Mouse (Mus musculus): Measurements from ENCODE around the gene Ptpre. TPM values are rescaled to one million over a fixed set of nuclear protein-coding genes. Genes with fewer than 3 reads are reported as not detected.

Gene Ptpre
- polyA plus RNA-seq, 1 experiment from 2014 or later: 4.4 TPM

- H3K9me3 ChIP-seq (ENCODE audit: control insufficient read depth, low read length): no peaks in the 10 kb centered on the region
- WGBS: 67% methylated on average over 5 of the region's 5 CpGs
- no peak overlapping the region for H3K9ac ChIP-seq (ENCODE audit: low read length)
- no peak overlapping the region for H3K4me3 ChIP-seq (ENCODE audit: low read depth, low read length)
- H3K4me1 ChIP-seq (replicated peaks; ENCODE audit: control insufficient read depth, insufficient read depth): no peaks in the 10 kb centered on the region; the same call in 1 of the 2 replicates
- no peaks in the 10 kb centered on the region for H3K27me3 ChIP-seq (ENCODE audit: control insufficient read depth, insufficient read depth, low read length)
- H3K4me2 ChIP-seq (replicated peaks; ENCODE audit: low read depth): no peak overlapping the region
- no peak; the same call in 1 of the 2 replicates for ATAC-seq (ENCODE audit: low FRiP score, low TSS enrichment)
- no peak for TF ChIP-seq EP300 (optimal IDR thresholded peaks at IDR 0.05)
- DNase-seq (ENCODE audit: low spot score): no peak
- H3K27ac ChIP-seq (replicated peaks): no peak overlapping the region
- no peaks in the 10 kb centered on the region for H3K36me3 ChIP-seq (ENCODE audit: control insufficient read depth, insufficient read depth, low read length)
Measured at GRCm38 (mm10) chr7:135659314-135659935, 122.1 kb downstream of the Ptpre start.

DNA sequence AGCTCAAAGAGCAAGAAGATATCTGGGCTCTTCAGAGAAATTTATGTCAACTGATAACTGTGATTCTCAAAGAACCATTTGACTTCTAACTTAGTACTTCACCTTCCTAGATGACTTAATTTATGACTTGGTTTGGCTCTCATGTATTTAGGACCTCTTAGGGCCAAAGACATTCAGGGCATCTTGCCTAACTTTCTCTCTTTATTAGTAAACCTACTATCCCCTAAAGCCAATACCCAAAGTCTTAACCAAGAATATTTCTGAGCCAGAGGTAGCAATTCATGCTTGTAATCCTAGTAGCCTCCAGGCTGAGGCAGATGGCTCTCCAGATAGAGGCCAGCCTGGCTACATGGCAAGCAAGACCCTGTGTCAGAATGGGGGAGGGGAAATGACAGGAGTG lies 123.0 kb downstream of the Ptpre start:
- H3K4me2 ChIP-seq (replicated peaks; ENCODE audit: low read depth): no peak overlapping the region
- no peak overlapping the region for H3K27ac ChIP-seq (replicated peaks)
- DNase-seq (ENCODE audit: low spot score) (no peak), ATAC-seq (ENCODE audit: low FRiP score, low TSS enrichment) (no peak)
- H3K27me3 ChIP-seq (ENCODE audit: control insufficient read depth, insufficient read depth, low read length): no peaks in the 10 kb centered on the region
- TF ChIP-seq CTCF (IDR thresholded peaks at IDR 0.05; ENCODE audit: low read depth): no peak
- TF ChIP-seq EP300 (optimal IDR thresholded peaks at IDR 0.05): no peak
- no peaks in the 10 kb centered on the region for H3K9me3 ChIP-seq (ENCODE audit: control insufficient read depth, low read length)
- H3K36me3 ChIP-seq (ENCODE audit: control insufficient read depth, insufficient read depth, low read length): no peaks in the 10 kb centered on the region
- H3K4me3 ChIP-seq (ENCODE audit: low read depth, low read length): no peak overlapping the region
- no peaks in the 10 kb centered on the region; the same call in 1 of the 2 replicates for H3K4me1 ChIP-seq (replicated peaks; ENCODE audit: control insufficient read depth, insufficient read depth)
- no peak overlapping the region for H3K9ac ChIP-seq (ENCODE audit: low read length)

GRCm38 (mm10) chr7:135664211-135664610 lies 126.9 kb downstream of the Ptpre start:
- Histone ChIP-seq H3K4me2 (replicated peaks; ENCODE audit: low read depth) (no peak overlapping the region), H3K27me3 (ENCODE audit: control insufficient read depth, insufficient read depth, low read length) (no peaks in the 10 kb centered on the region), H3K4me1 (replicated peaks; ENCODE audit: control insufficient read depth, insufficient read depth) (no peaks in the 10 kb centered on the region), H3K27ac (replicated peaks) (no peak overlapping the region), H3K36me3 (ENCODE audit: control insufficient read depth, insufficient read depth, low read length) (no peaks in the 10 kb centered on the region), H3K4me3 (ENCODE audit: low read depth, low read length) (no peak overlapping the region), H3K9me3 (ENCODE audit: control insufficient read depth, low read length) (no peaks in the 10 kb centered on the region), H3K9ac (ENCODE audit: low read length) (no peak overlapping the region)
- ATAC-seq (ENCODE audit: low FRiP score, low TSS enrichment) (no peak), DNase-seq (ENCODE audit: low spot score) (no peak)
- no peak for TF ChIP-seq CTCF (IDR thresholded peaks at IDR 0.05; ENCODE audit: low read depth)
- TF ChIP-seq EP300 (optimal IDR thresholded peaks at IDR 0.05): no peak
- 73% methylated on average over 7 of the region's 7 CpGs for WGBS

DNA sequence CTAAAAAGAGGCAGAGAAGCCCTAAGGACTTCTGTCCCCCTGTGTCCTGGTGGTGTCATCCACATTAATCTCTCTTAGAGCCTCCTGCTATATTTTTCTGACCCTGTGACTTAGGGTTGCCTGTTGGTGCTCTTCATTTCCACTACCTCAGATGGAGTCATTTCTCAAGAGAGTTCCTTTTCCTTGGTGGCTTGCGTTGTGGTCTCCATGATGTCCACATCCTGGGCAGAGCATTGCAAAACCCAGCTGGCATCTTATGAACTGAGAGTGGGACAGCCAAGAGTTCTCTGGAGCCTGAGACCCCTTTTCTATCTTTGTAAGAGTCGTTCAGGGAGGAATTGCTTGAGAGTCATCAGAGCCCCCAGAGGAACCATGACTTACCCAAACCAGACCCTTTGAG lies 129.0 kb downstream of the Ptpre start:
- no peak overlapping the region for H3K9ac ChIP-seq (ENCODE audit: low read length)
- H3K4me3 ChIP-seq (ENCODE audit: low read depth, low read length): no peak overlapping the region
- no peaks in the 10 kb centered on the region for H3K9me3 ChIP-seq (ENCODE audit: control insufficient read depth, low read length)
- no peaks in the 10 kb centered on the region for H3K4me1 ChIP-seq (replicated peaks; ENCODE audit: control insufficient read depth, insufficient read depth)
- no peak overlapping the region for H3K4me2 ChIP-seq (replicated peaks; ENCODE audit: low read depth)
- ATAC-seq (ENCODE audit: low FRiP score, low TSS enrichment) (no peak), DNase-seq (ENCODE audit: low spot score) (no peak)
- 84% methylated on average over 2 of the region's 2 CpGs for WGBS
- TF ChIP-seq CTCF (IDR thresholded peaks at IDR 0.05; ENCODE audit: low read depth): no peak
- TF ChIP-seq EP300 (optimal IDR thresholded peaks at IDR 0.05): no peak
- no peak overlapping the region for H3K27ac ChIP-seq (replicated peaks)
- peaks cover 4% of the 10 kb centered on the region; the same call in 1 of the 2 replicates for H3K36me3 ChIP-seq (ENCODE audit: control insufficient read depth, insufficient read depth, low read length)
- no peaks in the 10 kb centered on the region for H3K27me3 ChIP-seq (ENCODE audit: control insufficient read depth, insufficient read depth, low read length)

- peak; percentile 59 for DNase-seq (ENCODE audit: low spot score)
- WGBS: 37% methylated on average over 16 of the region's 16 CpGs
- no peaks in the 10 kb centered on the region for H3K4me1 ChIP-seq (replicated peaks; ENCODE audit: control insufficient read depth, insufficient read depth)
- H3K36me3 ChIP-seq (ENCODE audit: control insufficient read depth, insufficient read depth, low read length): peaks cover 4% of the 10 kb centered on the region; the same call in 1 of the 2 replicates
- peak; percentile 91 for TF ChIP-seq CTCF (IDR thresholded peaks at IDR 0.05; ENCODE audit: low read depth)
- TF ChIP-seq EP300 (optimal IDR thresholded peaks at IDR 0.05): no peak
- H3K4me3 ChIP-seq (ENCODE audit: low read depth, low read length): no peak overlapping the region
- peak; percentile 30 for ATAC-seq (ENCODE audit: low FRiP score, low TSS enrichment)
- no peak overlapping the region for H3K4me2 ChIP-seq (replicated peaks; ENCODE audit: low read depth)
- H3K27ac ChIP-seq (replicated peaks): no peak overlapping the region
- H3K27me3 ChIP-seq (ENCODE audit: control insufficient read depth, insufficient read depth, low read length): no peaks in the 10 kb centered on the region
- H3K9me3 ChIP-seq (ENCODE audit: control insufficient read depth, low read length): no peaks in the 10 kb centered on the region
- H3K9ac ChIP-seq (ENCODE audit: low read length): no peak overlapping the region
Measured at GRCm38 (mm10) chr7:135668852-135669739, 131.8 kb downstream of the Ptpre start.

- H3K36me3 ChIP-seq (ENCODE audit: control insufficient read depth, insufficient read depth, low read length): peaks cover 4% of the 10 kb centered on the region; the same call in 1 of the 2 replicates
- no peak overlapping the region for H3K27ac ChIP-seq (replicated peaks)
- no peak overlapping the region for H3K4me2 ChIP-seq (replicated peaks; ENCODE audit: low read depth)
- no peaks in the 10 kb centered on the region for H3K9me3 ChIP-seq (ENCODE audit: control insufficient read depth, low read length)
- no peak overlapping the region for H3K9ac ChIP-seq (ENCODE audit: low read length)
- DNase-seq (ENCODE audit: low spot score) (no peak), ATAC-seq (ENCODE audit: low FRiP score, low TSS enrichment) (no peak)
- 67% methylated on average over 3 of the region's 3 CpGs for WGBS
- no peak for TF ChIP-seq EP300 (optimal IDR thresholded peaks at IDR 0.05)
- no peaks in the 10 kb centered on the region for H3K27me3 ChIP-seq (ENCODE audit: control insufficient read depth, insufficient read depth, low read length)
- H3K4me3 ChIP-seq (ENCODE audit: low read depth, low read length): no peak overlapping the region
- no peaks in the 10 kb centered on the region for H3K4me1 ChIP-seq (replicated peaks; ENCODE audit: control insufficient read depth, insufficient read depth)
Measured at GRCm38 (mm10) chr7:135673576-135673975, 136.3 kb downstream of the Ptpre start.

Measured in stomach, postnatal 0 days (tissue).